Mouse (Mus musculus): ENCODE results near the gene Fcamr. TPM values are rescaled to one million over a fixed set of nuclear protein-coding genes. Genes with fewer than 3 reads are reported as not detected.
A peak's percentile ranks its signal among the peaks of the same experiment; 100 is the strongest.

Fcamr gene
- total and polyA plus RNA-seq, 3 experiments = 0.17 to 1.7 TPM; not detected in 1

DNA sequence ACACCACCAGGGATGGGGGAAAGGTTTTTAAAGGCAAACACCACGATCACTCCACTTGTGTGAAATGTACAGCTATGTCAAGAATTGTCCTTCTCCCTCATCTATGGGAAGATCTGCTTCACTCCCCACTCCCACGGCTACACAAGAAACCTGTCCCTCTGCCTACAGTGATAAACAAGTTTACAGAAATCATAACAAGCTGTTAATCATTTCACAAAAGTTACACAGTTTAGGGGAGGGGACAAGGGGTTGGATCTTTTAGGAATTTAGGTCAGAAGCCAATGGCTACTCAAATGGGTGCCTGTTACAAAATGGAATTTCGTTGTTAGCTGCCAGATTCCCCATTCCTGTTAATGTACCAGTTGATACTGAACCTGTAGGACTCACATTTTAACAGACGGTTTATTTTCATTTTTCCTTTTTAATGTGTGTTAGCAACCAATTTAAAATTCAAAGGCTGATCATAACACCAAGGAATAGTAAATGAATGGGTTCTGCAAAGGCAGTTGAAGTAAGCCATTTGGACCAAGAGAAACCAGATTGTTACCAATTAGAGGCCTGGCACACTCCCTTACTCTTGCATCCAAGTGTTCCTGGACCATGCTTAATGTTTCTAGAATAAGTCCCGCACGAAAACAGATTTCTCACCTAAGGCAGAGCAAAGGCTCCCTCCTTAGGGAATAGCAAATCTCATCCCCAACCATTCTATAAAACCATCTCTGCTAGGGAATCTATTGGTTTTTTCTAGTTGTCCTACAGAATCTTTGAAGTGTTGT is 34.6 kb downstream of the Fcamr start:
- no peaks in the 10 kb centered on the region for H3K36me3 ChIP-seq (replicated peaks in 1 of 2; ENCODE audit: control insufficient read depth in 1 of 2, insufficient read depth in 1 of 2, low read length in 1 of 2)
- in situ Hi-C loops (cut with MboI; ENCODE audit: low pct_ligation_motif_present, low pct_unique_long_range_greater_than_20kb, low sequenced_read_pairs) (loop anchor here (5.0 kb wide), 1 partner anchor 47 kb away; no protein-coding TSS in a partner anchor), dilution Hi-C loops (cut with MboI; ENCODE audit: extremely low pct_ligation_motif_present, extremely low pct_unique_long_range_greater_than_20kb, low sequenced_read_pairs) (no loop called here)
- no peak for DNase-seq (ENCODE audit: extremely low read depth)
- no peaks in the 10 kb centered on the region for H3K27me3 ChIP-seq (replicated peaks)
- H3K4me1 ChIP-seq (ENCODE audit: control insufficient read depth in 1 of 2, insufficient read depth in 2 of 2) = peaks cover 0 to 23% of the 10 kb centered on the region in 2 experiments; a peak in 2 of 4 replicates
- no peak overlapping the region for H3K4me3 ChIP-seq (replicated peaks in 1 of 3; ENCODE audit: low read depth in 2 of 3, low read length in 2 of 3, poor library complexity in 1 of 3)
- H3K27ac ChIP-seq (ENCODE audit: insufficient read depth, low read depth) = no peak overlapping the region
- no peaks in the 10 kb centered on the region for H3K79me2 ChIP-seq (replicated peaks; ENCODE audit: control insufficient read depth, extremely low read depth, insufficient read depth, poor library complexity, severe bottlenecking)
- no peak overlapping the region for H3K9ac ChIP-seq (ENCODE audit: insufficient read depth, low read depth)
- TF ChIP-seq JUN (IDR thresholded peaks at IDR 0.05; ENCODE audit: insufficient read depth, low read depth, low read length) (no peak), IRF4 (IDR thresholded peaks at IDR 0.05; ENCODE audit: low read depth, low read length) (no peak), NELFE (IDR thresholded peaks at IDR 0.05; ENCODE audit: low read depth, low read length) (no peak), POLR2A (IDR thresholded peaks at IDR 0.05; ENCODE audit: low read depth, low read length) (no peak), MAX (IDR thresholded peaks at IDR 0.05; ENCODE audit: low read length) (no peak), USF1 (IDR thresholded peaks at IDR 0.05; ENCODE audit: low read depth, low read length) (no peak), ZC3H11A (IDR thresholded peaks at IDR 0.05; ENCODE audit: low read depth, low read length) (no peak), SMC3 (IDR thresholded peaks at IDR 0.05; ENCODE audit: low read depth, low read length) (no peak), SIN3A (IDR thresholded peaks at IDR 0.05; ENCODE audit: low read length) (no peak)
- H3K9me3 ChIP-seq (replicated peaks; ENCODE audit: low read length) = no peaks in the 10 kb centered on the region
- H3K4me2 ChIP-seq (ENCODE audit: insufficient read depth, low read depth, poor library complexity, severe bottlenecking) = no peak overlapping the region

DNA sequence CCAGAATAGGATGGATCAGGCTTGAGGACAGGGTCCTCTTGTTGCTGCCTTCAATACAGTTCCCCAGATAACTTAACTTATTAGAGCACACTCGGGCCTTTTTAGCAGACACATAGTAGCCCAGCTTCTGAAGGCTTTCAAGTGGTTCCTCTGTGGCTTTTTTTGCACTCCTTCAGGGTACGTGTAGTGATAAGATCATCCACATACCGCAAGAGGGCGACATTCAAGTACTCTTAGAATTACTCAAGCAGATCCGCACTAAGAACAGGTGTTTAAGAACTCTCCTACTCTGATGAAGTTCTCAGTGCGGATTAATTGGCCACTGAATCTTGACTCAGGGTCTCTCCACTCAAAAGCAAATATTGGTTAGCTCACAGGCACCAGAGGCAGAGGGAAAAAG is 37.6 kb downstream of the Fcamr start:
- dilution Hi-C loops (cut with MboI; ENCODE audit: extremely low pct_ligation_motif_present, extremely low pct_unique_long_range_greater_than_20kb, low sequenced_read_pairs) (no loop called here), in situ Hi-C loops (cut with MboI; ENCODE audit: low pct_ligation_motif_present, low pct_unique_long_range_greater_than_20kb, low sequenced_read_pairs) (loop anchor here (5.0 kb wide), 1 partner anchor 44 kb away; no protein-coding TSS in a partner anchor)
- Histone ChIP-seq H3K79me2 (replicated peaks; ENCODE audit: control insufficient read depth, extremely low read depth, insufficient read depth, poor library complexity, severe bottlenecking) (no peaks in the 10 kb centered on the region), H3K4me1 (ENCODE audit: control insufficient read depth in 1 of 2, insufficient read depth in 2 of 2) (peaks cover 0 to 14% of the 10 kb centered on the region in 2 experiments; a peak in 2 of 4 replicates), H3K9ac (ENCODE audit: insufficient read depth, low read depth) (no peak overlapping the region), H3K4me3 (replicated peaks in 1 of 3; ENCODE audit: low read depth in 2 of 3, low read length in 2 of 3, poor library complexity in 1 of 3) (no peak overlapping the region), H3K27me3 (replicated peaks) (no peaks in the 10 kb centered on the region), H3K27ac (ENCODE audit: insufficient read depth, low read depth) (no peak overlapping the region), H3K4me2 (ENCODE audit: insufficient read depth, low read depth, poor library complexity, severe bottlenecking) (no peak overlapping the region), H3K36me3 (replicated peaks in 1 of 2; ENCODE audit: control insufficient read depth in 1 of 2, insufficient read depth in 1 of 2, low read length in 1 of 2) (no peaks in the 10 kb centered on the region), H3K9me3 (replicated peaks; ENCODE audit: low read length) (no peaks in the 10 kb centered on the region)
- DNase-seq (ENCODE audit: extremely low read depth) = peak; percentile 88
- TF ChIP-seq GABPA (IDR thresholded peaks at IDR 0.05; ENCODE audit: insufficient replicate concordance, low read depth, low read length) (no peak), E2F4 (IDR thresholded peaks at IDR 0.05; ENCODE audit: insufficient replicate concordance, low read depth, low read length) (no peak), RAD21 (IDR thresholded peaks at IDR 0.05; ENCODE audit: low read depth, low read length) (peak; percentile 79), POLR2A (IDR thresholded peaks at IDR 0.05; ENCODE audit: low read depth, low read length) (no peak), UBTF (IDR thresholded peaks at IDR 0.05; ENCODE audit: low read depth, low read length) (no peak), RCOR1 (conservative IDR thresholded peaks at IDR 0.05; ENCODE audit: low read depth, low read length) (no peak), JUN (IDR thresholded peaks at IDR 0.05; ENCODE audit: insufficient read depth, low read depth, low read length) (0 out of 2 replicates have a peak, but pooled peaks have one; percentile 14), USF2 (conservative IDR thresholded peaks at IDR 0.05; ENCODE audit: low read depth, low read length) (no peak), MAZ (IDR thresholded peaks at IDR 0.05; ENCODE audit: low read depth, low read length) (no peak), HCFC1 (IDR thresholded peaks at IDR 0.05; ENCODE audit: low read depth, low read length) (no peak), PAX5 (IDR thresholded peaks at IDR 0.05; ENCODE audit: low read length) (no peak), CHD2 (IDR thresholded peaks at IDR 0.05; ENCODE audit: low read length) (no peak), EP300 (IDR thresholded peaks at IDR 0.05; ENCODE audit: low read length) (peak; percentile 25; the same call in 1 of the 2 replicates), CTCF (conservative IDR thresholded peaks at IDR 0.05 in 1 of 2, IDR thresholded peaks at IDR 0.05 in 1 of 2; ENCODE audit: low read depth in 2 of 2, low read length in 2 of 2) (peak; percentile 38 to 86; a peak in 2 of 4 replicates), ZKSCAN1 (IDR thresholded peaks at IDR 0.05; ENCODE audit: borderline replicate concordance, low read depth, low read length) (no peak), NELFE (IDR thresholded peaks at IDR 0.05; ENCODE audit: low read depth, low read length) (no peak; the same call in 1 of the 2 replicates), BHLHE40 (IDR thresholded peaks at IDR 0.05; ENCODE audit: low read depth, low read length) (no peak), ETS1 (conservative IDR thresholded peaks at IDR 0.05; ENCODE audit: low read depth, low read length) (no peak), JUND (conservative IDR thresholded peaks at IDR 0.05; ENCODE audit: low read depth, low read length) (0 out of 2 replicates have a peak, but pooled peaks have one; percentile 25), MEF2A (IDR thresholded peaks at IDR 0.05; ENCODE audit: borderline replicate concordance, low read depth, low read length) (no peak), TBP (conservative IDR thresholded peaks at IDR 0.05; ENCODE audit: low read depth, low read length) (no peak), IRF4 (IDR thresholded peaks at IDR 0.05; ENCODE audit: low read depth, low read length) (peak; percentile 52; the same call in 1 of the 2 replicates), ZC3H11A (IDR thresholded peaks at IDR 0.05; ENCODE audit: low read depth, low read length) (peak; percentile 21; the same call in 1 of the 2 replicates), TCF12 (IDR thresholded peaks at IDR 0.05; ENCODE audit: low read depth, low read length) (no peak), SMC3 (IDR thresholded peaks at IDR 0.05; ENCODE audit: low read depth, low read length) (peak; percentile 88), USF1 (IDR thresholded peaks at IDR 0.05; ENCODE audit: low read depth, low read length) (no peak), MAX (IDR thresholded peaks at IDR 0.05; ENCODE audit: low read length) (no peak), MYC (IDR thresholded peaks at IDR 0.05; ENCODE audit: low read depth, low read length) (no peak), ZMIZ1 (IDR thresholded peaks at IDR 0.05; ENCODE audit: low read depth, low read length) (no peak)
